Mouse (Mus musculus) neural tube, embryonic 12.5 days (tissue): ENCODE results near the gene Rbms1. TPM values are rescaled to one million over a fixed set of nuclear protein-coding genes. Genes with fewer than 3 reads are reported as not detected.

Experiments used
- ATAC-seq: fragments of 200-750 bp; cut with Nextera tagmentation; 2 replicates; pipeline ENCODE4 v1.8.0; 2017; ENCODE audit warnings: low read depth, mild to moderate bottlenecking, moderate TSS enrichment, moderate library complexity; ENCODE audit not compliant: low FRiP score
- H3K27ac ChIP-seq: fragments of 300-500 bp; sonication (generic); 2 replicates; pipeline ENCODE4 v1.5.1; 2016
- H3K27me3 ChIP-seq: fragments of 300-500 bp; sonication (generic); replicated peaks from 2 replicates; pipeline ENCODE4 v1.6.1; 2016; ENCODE audit warnings: mild to moderate bottlenecking
- H3K36me3 ChIP-seq: fragments of 300-500 bp; sonication (generic); 2 replicates; pipeline ENCODE4 v1.6.1; 2016; ENCODE audit warnings: mild to moderate bottlenecking
- H3K4me1 ChIP-seq: fragments of 300-500 bp; sonication (generic); 2 replicates; pipeline ENCODE4 v1.6.1; 2016
- H3K4me2 ChIP-seq: fragments of 300-500 bp; sonication (generic); replicated peaks from 2 replicates; pipeline ENCODE4 v1.6.1; 2016; ENCODE audit warnings: mild to moderate bottlenecking
- H3K4me3 ChIP-seq: fragments of 300-500 bp; sonication (generic); 2 replicates; pipeline ENCODE4 v1.5.1; 2016
- H3K9ac ChIP-seq: fragments of 300-500 bp; sonication (generic); 2 replicates; pipeline ENCODE4 v1.6.1; 2016; ENCODE audit warnings: mild to moderate bottlenecking
- H3K9me3 ChIP-seq: fragments of 300-500 bp; sonication (generic); 2 replicates; pipeline ENCODE4 v1.6.1; 2016; ENCODE audit warnings: mild to moderate bottlenecking
- WGBS: fragments of 180-500 bp; shearing (Covaris S2); methylation state at CpG from one replicate; pipeline ENCODE4 v1.1.7; 2016; 5-methylcytosine and 5-hydroxymethylcytosine counted together
- polyA plus RNA-seq: library from polyadenylated mRNA; unstranded; fragments of >200 nt; fragmentation: Nextera tagmentation; extraction: Ambion mirVana; gene quantifications from 2 replicates; pipeline ENCODE4 v1.2.1, GENCODE M21; 2016

Gene Rbms1
- polyA plus RNA-seq, 1 experiment from 2014 or later, result 79.3 TPM

- Histone ChIP-seq H3K4me1 (no peaks in the 10 kb centered on the region), H3K36me3 (no peaks in the 10 kb centered on the region), H3K27ac (no peak overlapping the region), H3K27me3 (no peaks in the 10 kb centered on the region), H3K4me3 (no peak overlapping the region), H3K4me2 (no peak overlapping the region), H3K9me3 (no peaks in the 10 kb centered on the region), H3K9ac (no peak overlapping the region)
- no peak for ATAC-seq
- WGBS, result 87% methylated on average over 2 of the region's 2 CpGs
These were observed 23.0 kb downstream of the Rbms1 start for GRCm38 (mm10) chr2:60939957-60940356.

GRCm38 (mm10) chr2:60936910-60937309, 26.1 kb downstream of the Rbms1 start:
- H3K4me2 ChIP-seq, result no peak overlapping the region
- ATAC-seq, result no peak
- no peak overlapping the region for H3K4me3 ChIP-seq
- no peaks in the 10 kb centered on the region for H3K27me3 ChIP-seq
- no peak overlapping the region for H3K9ac ChIP-seq
- no peaks in the 10 kb centered on the region for H3K9me3 ChIP-seq
- H3K4me1 ChIP-seq, result no peaks in the 10 kb centered on the region
- no peaks in the 10 kb centered on the region for H3K36me3 ChIP-seq
- no peak overlapping the region for H3K27ac ChIP-seq
- WGBS, result 92% methylated on average over 14 of the region's 14 CpGs

- Histone ChIP-seq H3K4me1 (0 out of 2 replicates have a peak, but pooled peaks cover 2% of the 10 kb centered on the region), H3K9ac (no peak overlapping the region), H3K4me3 (no peak overlapping the region), H3K9me3 (no peaks in the 10 kb centered on the region), H3K27me3 (no peaks in the 10 kb centered on the region), H3K27ac (no peak overlapping the region), H3K36me3 (no peaks in the 10 kb centered on the region), H3K4me2 (no peak overlapping the region)
- 84% methylated on average over 5 of the region's 5 CpGs for WGBS
- no peak for ATAC-seq
These were observed 34.0 kb downstream of the Rbms1 start for GRCm38 (mm10) chr2:60928948-60929347.

GRCm38 (mm10) chr2:60927906-60928775, 34.9 kb downstream of the Rbms1 start:
- no peaks in the 10 kb centered on the region for H3K9me3 ChIP-seq
- H3K36me3 ChIP-seq, result no peaks in the 10 kb centered on the region
- no peak overlapping the region for H3K9ac ChIP-seq
- H3K4me1 ChIP-seq, result 0 out of 2 replicates have a peak, but pooled peaks cover 2% of the 10 kb centered on the region
- H3K4me2 ChIP-seq, result no peak overlapping the region
- H3K27me3 ChIP-seq, result no peaks in the 10 kb centered on the region
- H3K4me3 ChIP-seq, result no peak overlapping the region
- H3K27ac ChIP-seq, result no peak overlapping the region
- 90% methylated on average over 8 of the region's 8 CpGs for WGBS
- ATAC-seq, result no peak

GRCm38 (mm10) chr2:60925063-60925462, 37.9 kb downstream of the Rbms1 start:
- Histone ChIP-seq H3K9me3 (no peaks in the 10 kb centered on the region), H3K4me3 (no peak overlapping the region), H3K27ac (no peak overlapping the region), H3K4me1 (0 out of 2 replicates have a peak, but pooled peaks cover 2% of the 10 kb centered on the region), H3K9ac (no peak overlapping the region), H3K36me3 (no peaks in the 10 kb centered on the region), H3K4me2 (no peak overlapping the region), H3K27me3 (no peaks in the 10 kb centered on the region)
- WGBS, result 74% methylated on average over 5 of the region's 5 CpGs
- ATAC-seq, result no peak

- Histone ChIP-seq H3K4me3 (no peak overlapping the region), H3K9me3 (no peaks in the 10 kb centered on the region), H3K4me1 (0 out of 2 replicates have a peak, but pooled peaks cover 2% of the 10 kb centered on the region), H3K36me3 (no peaks in the 10 kb centered on the region), H3K27ac (no peak overlapping the region), H3K27me3 (no peaks in the 10 kb centered on the region), H3K9ac (no peak overlapping the region), H3K4me2 (no peak overlapping the region)
- no peak for ATAC-seq
- 75% methylated on average over 11 of the region's 11 CpGs for WGBS
These were observed 39.0 kb downstream of the Rbms1 start for GRCm38 (mm10) chr2:60923756-60924544.

GRCm38 (mm10) chr2:60923111-60923510, 39.9 kb downstream of the Rbms1 start:
- no peak overlapping the region for H3K27ac ChIP-seq
- no peak overlapping the region for H3K4me2 ChIP-seq
- 77% methylated on average over 6 of the region's 6 CpGs for WGBS
- no peak overlapping the region for H3K4me3 ChIP-seq
- H3K9ac ChIP-seq, result no peak overlapping the region
- no peaks in the 10 kb centered on the region for H3K27me3 ChIP-seq
- H3K36me3 ChIP-seq, result no peaks in the 10 kb centered on the region
- H3K9me3 ChIP-seq, result no peaks in the 10 kb centered on the region
- ATAC-seq, result no peak
- H3K4me1 ChIP-seq, result 0 out of 2 replicates have a peak, but pooled peaks cover 2% of the 10 kb centered on the region

- Histone ChIP-seq H3K4me1 (0 out of 2 replicates have a peak, but pooled peaks cover 2% of the 10 kb centered on the region), H3K27ac (no peak overlapping the region), H3K4me2 (no peak overlapping the region), H3K27me3 (no peaks in the 10 kb centered on the region), H3K9ac (no peak overlapping the region), H3K9me3 (no peaks in the 10 kb centered on the region), H3K36me3 (no peaks in the 10 kb centered on the region), H3K4me3 (no peak overlapping the region)
- ATAC-seq, result no peak
- 64% methylated on average over 5 of the region's 5 CpGs for WGBS
These were observed 40.6 kb downstream of the Rbms1 start for GRCm38 (mm10) chr2:60922351-60922750.

GRCm38 (mm10) chr2:60920076-60920475, 42.9 kb downstream of the Rbms1 start:
- no peak overlapping the region for H3K27ac ChIP-seq
- H3K27me3 ChIP-seq, result no peaks in the 10 kb centered on the region
- no peak for ATAC-seq
- H3K4me2 ChIP-seq, result no peak overlapping the region
- no peaks in the 10 kb centered on the region for H3K36me3 ChIP-seq
- 74% methylated on average over 3 of the region's 3 CpGs for WGBS
- H3K4me3 ChIP-seq, result no peak overlapping the region
- no peaks in the 10 kb centered on the region for H3K9me3 ChIP-seq
- 0 out of 2 replicates have a peak, but pooled peaks cover 2% of the 10 kb centered on the region for H3K4me1 ChIP-seq
- no peak overlapping the region for H3K9ac ChIP-seq

- ATAC-seq, result no peak
- WGBS, result 87% methylated on average over 7 of the region's 7 CpGs
These were observed 44.6 kb downstream of the Rbms1 start for GRCm38 (mm10) chr2:60918401-60918800.

GRCm38 (mm10) chr2:60914524-60915280, 48.3 kb downstream of the Rbms1 start:
- no peaks in the 10 kb centered on the region for H3K9me3 ChIP-seq
- 65% methylated on average over 7 of the region's 7 CpGs for WGBS
- H3K36me3 ChIP-seq, result no peaks in the 10 kb centered on the region
- H3K27me3 ChIP-seq, result no peaks in the 10 kb centered on the region
- no peak overlapping the region for H3K4me3 ChIP-seq
- no peak overlapping the region for H3K4me2 ChIP-seq
- no peak overlapping the region for H3K9ac ChIP-seq
- ATAC-seq, result no peak
- H3K4me1 ChIP-seq, result peaks cover 18% of the 10 kb centered on the region
- no peak overlapping the region for H3K27ac ChIP-seq

More at GRCm38 (mm10) chr2:60918401-60918800, 44.6 kb downstream of the Rbms1 start:
- Histone ChIP-seq H3K4me1 (peaks cover 1% of the 10 kb centered on the region; the same call in 1 of the 2 replicates), H3K4me2 (no peak overlapping the region), H3K36me3 (no peaks in the 10 kb centered on the region), H3K27ac (no peak overlapping the region), H3K27me3 (no peaks in the 10 kb centered on the region), H3K9me3 (no peaks in the 10 kb centered on the region), H3K9ac (no peak overlapping the region), H3K4me3 (no peak overlapping the region)

- Histone ChIP-seq H3K9me3 (no peaks in the 10 kb centered on the region), H3K9ac (no peak overlapping the region), H3K4me1 (peaks cover 18% of the 10 kb centered on the region), H3K27ac (no peak overlapping the region), H3K4me2 (no peak overlapping the region), H3K36me3 (no peaks in the 10 kb centered on the region), H3K4me3 (no peak overlapping the region), H3K27me3 (no peaks in the 10 kb centered on the region)
- no peak for ATAC-seq
- WGBS, result 33% methylated on average over 3 of the region's 3 CpGs
These were observed 49.7 kb downstream of the Rbms1 start for GRCm38 (mm10) chr2:60913281-60913680.
